ENCODE assay signal across 24 mouse cellular contexts in the genomic region with DNA sequence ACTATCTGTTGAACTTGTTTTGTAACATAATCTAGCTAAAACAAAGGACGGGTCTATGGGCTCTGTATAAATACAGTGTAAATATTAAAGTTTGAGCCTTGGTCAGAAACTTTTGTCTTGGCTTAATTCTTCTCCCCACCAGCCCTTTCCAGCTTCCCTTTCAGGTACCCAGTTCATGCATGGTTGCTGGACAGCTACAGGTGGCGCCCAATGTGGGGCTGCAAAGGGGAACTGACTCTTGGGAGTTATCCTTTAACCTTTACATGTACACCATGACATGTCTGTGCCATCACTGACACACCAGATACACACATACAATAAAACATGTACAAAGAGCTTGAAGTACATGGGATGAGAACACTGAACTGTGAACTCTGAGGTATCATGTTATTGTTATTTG. TPM values are rescaled to one million over a fixed set of nuclear protein-coding genes. Genes with fewer than 3 reads are reported as not detected.
"Had no signal": no experiment of that assay in that cellular context is flagged by ENCODE, and none has a peak within 500 bp of the region (broad histone marks: within the 10 kb centered on the region; RNA-seq: fewer than 3 reads in every experiment).

No protein-coding gene starts in this region.

- H3K9me3 ChIP-seq: heart, embryonic 10.5 days; heart, embryonic 12.5 days; hindbrain, embryonic 12.5 days; intestine, embryonic 15.5 days; limb, embryonic 10.5 days; limb, embryonic 12.5 days had no signal

- H3K27ac ChIP-seq: gastrocnemius, adult 2 months; heart, embryonic 10.5 days; hindbrain, embryonic 10.5 days; hindbrain, embryonic 12.5 days; hindbrain, embryonic 14.5 days; intestine, embryonic 15.5 days; limb, embryonic 10.5 days; limb, embryonic 12.5 days; liver, embryonic 12.5 days; liver, embryonic 14.5 days had no signal

- H3K27me3 ChIP-seq: heart, embryonic 12.5 days; hindbrain, embryonic 12.5 days; intestine, embryonic 15.5 days; limb, embryonic 12.5 days; liver, embryonic 12.5 days had no signal

- H3K4me1 ChIP-seq: heart, embryonic 10.5 days; heart, embryonic 12.5 days; hindbrain, embryonic 10.5 days; hindbrain, embryonic 12.5 days; intestine, embryonic 15.5 days; limb, embryonic 10.5 days; limb, embryonic 12.5 days; liver, embryonic 12.5 days had no signal

- H3K9ac ChIP-seq: heart, embryonic 12.5 days; hindbrain, embryonic 12.5 days; hindbrain, embryonic 14.5 days; intestine, embryonic 15.5 days; limb, embryonic 12.5 days; liver, embryonic 12.5 days; liver, embryonic 14.5 days had no signal

- DNase-seq: gastrocnemius, adult 2 months; gastrocnemius, postnatal 10 days; gastrocnemius, postnatal 25 days; heart, adult 18-20 months; heart, postnatal 10 days; heart, postnatal 4 days; kidney, adult 18-20 months; kidney, adult 8-10 months; kidney, postnatal 14 days; kidney, postnatal 36 days; layer of hippocampus, adult 9-11 months; layer of hippocampus, postnatal 36 days had no signal

- H3K4me3 ChIP-seq: gastrocnemius, adult 2 months; heart, embryonic 10.5 days; heart, embryonic 12.5 days; hindbrain, embryonic 10.5 days; hindbrain, embryonic 12.5 days; intestine, embryonic 15.5 days; limb, embryonic 10.5 days; limb, embryonic 12.5 days; liver, embryonic 12.5 days had no signal

RNA-seq across cellular contexts. Expression of gene Chgb, which starts 21.9 kb away (rescaled TPM):
- total RNA-seq: granulocyte monocyte progenitor cell, adult 5-6 weeks; liver, adult 2 months had no signal
